Mouse (Mus musculus) hindbrain, embryonic 16.5 days (tissue): ENCODE data around the gene Wee2. TPM values are rescaled to one million over a fixed set of nuclear protein-coding genes. Genes with fewer than 3 reads are reported as not detected.
A peak's percentile ranks its signal among the peaks of the same experiment; 100 is the strongest.

Experiments used
- ATAC-seq: fragments of 200-750 bp; cut with Nextera tagmentation; 2 replicates; pipeline ENCODE4 v1.8.0; 2017; ENCODE audit warnings: moderate TSS enrichment, moderate library complexity
- H3K27ac ChIP-seq: fragments of 300-500 bp; sonication (generic); 2 replicates; pipeline ENCODE4 v1.5.1; 2014; ENCODE audit warnings: low read depth, mild to moderate bottlenecking, control low read depth, low read length, moderate library complexity
- H3K27me3 ChIP-seq: fragments of 300-500 bp; sonication (generic); replicated peaks from 2 replicates; pipeline ENCODE4 v1.6.1; 2014; ENCODE audit warnings: low read length; ENCODE audit not compliant: control insufficient read depth, insufficient read depth
- H3K36me3 ChIP-seq: fragments of 300-500 bp; sonication (generic); 2 replicates; pipeline ENCODE4 v1.6.1; 2014; ENCODE audit warnings: mild to moderate bottlenecking, low read length, moderate library complexity, mixed read lengths; ENCODE audit not compliant: control insufficient read depth, insufficient read depth
- H3K4me1 ChIP-seq: fragments of 300-500 bp; sonication (generic); 2 replicates; pipeline ENCODE4 v1.6.1; 2014; ENCODE audit warnings: low read depth, low read length; ENCODE audit not compliant: control insufficient read depth, insufficient read depth
- H3K4me2 ChIP-seq: fragments of 300-500 bp; sonication (generic); 2 replicates; pipeline ENCODE4 v1.6.1; 2014; ENCODE audit warnings: mild to moderate bottlenecking, low read length, control low read depth, moderate library complexity
- H3K4me3 ChIP-seq: fragments of 300-500 bp; sonication (generic); 2 replicates; pipeline ENCODE4 v1.5.1; 2014; ENCODE audit warnings: mild to moderate bottlenecking, low read length, control low read depth, moderate library complexity
- H3K9ac ChIP-seq: fragments of 300-500 bp; sonication (generic); 2 replicates; pipeline ENCODE4 v1.6.1; 2014; ENCODE audit warnings: low read depth, mild to moderate bottlenecking, control low read depth, low read length, moderate library complexity
- H3K9me3 ChIP-seq: fragments of 300-500 bp; sonication (generic); 2 replicates; pipeline ENCODE4 v1.6.1; 2014; ENCODE audit warnings: mild to moderate bottlenecking, low read length, moderate library complexity; ENCODE audit not compliant: control insufficient read depth
- WGBS: fragments of 180-500 bp; shearing (Covaris S2); extraction: QIAGEN DNeasy Blood & Tissue Kit; methylation state at CpG from one replicate; pipeline ENCODE4 v1.1.7; 2014; 5-methylcytosine and 5-hydroxymethylcytosine counted together
- polyA plus RNA-seq: library from polyadenylated mRNA; unstranded; fragments of >200 nt; fragmentation: Nextera tagmentation; extraction: Ambion mirVana; gene quantifications from 2 replicates; pipeline ENCODE4 v1.2.1, GENCODE M21; 2015

Gene Wee2
- polyA plus RNA-seq, 1 experiment from 2014 or later = 0.31 TPM

GRCm38 (mm10) chr6:40418386-40418785 lies 20.5 kb upstream of the Wee2 start:
- no peak overlapping the region for H3K9ac ChIP-seq
- H3K9me3 ChIP-seq = no peaks in the 10 kb centered on the region
- H3K27me3 ChIP-seq = no peaks in the 10 kb centered on the region
- 93% methylated on average over 4 of the region's 4 CpGs for WGBS
- H3K36me3 ChIP-seq = peaks cover 2% of the 10 kb centered on the region; the same call in 1 of the 2 replicates
- no peak overlapping the region for H3K27ac ChIP-seq
- no peaks in the 10 kb centered on the region for H3K4me1 ChIP-seq
- H3K4me2 ChIP-seq = no peak overlapping the region
- no peak for ATAC-seq
- no peak overlapping the region for H3K4me3 ChIP-seq

DNA sequence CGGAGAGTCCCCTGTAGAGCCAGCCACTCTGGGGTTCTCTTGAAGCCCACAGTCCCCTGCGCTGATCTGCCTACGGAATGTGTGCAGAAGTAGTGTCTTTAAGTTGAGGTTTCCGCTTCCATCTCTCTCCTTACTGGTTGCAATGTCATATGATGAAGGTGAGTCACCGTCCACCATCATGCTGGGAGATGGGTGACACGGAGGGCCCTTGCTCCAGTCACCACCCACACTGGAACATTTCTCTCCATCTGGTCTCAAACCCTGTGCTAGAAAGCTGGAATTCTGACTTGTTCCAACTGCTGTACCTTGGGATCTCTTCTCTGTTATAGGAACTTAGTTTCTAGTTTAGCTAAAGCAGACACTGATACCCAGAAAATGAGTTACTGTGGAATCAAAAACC lies 17.8 kb upstream of the Wee2 start:
- Histone ChIP-seq H3K4me2 (no peak overlapping the region), H3K9ac (no peak overlapping the region), H3K27me3 (no peaks in the 10 kb centered on the region), H3K4me3 (no peak overlapping the region), H3K9me3 (no peaks in the 10 kb centered on the region), H3K4me1 (no peaks in the 10 kb centered on the region), H3K36me3 (peaks cover 2% of the 10 kb centered on the region; the same call in 1 of the 2 replicates), H3K27ac (no peak overlapping the region)
- WGBS = 94% methylated on average over 6 of the region's 6 CpGs
- ATAC-seq = no peak

DNA sequence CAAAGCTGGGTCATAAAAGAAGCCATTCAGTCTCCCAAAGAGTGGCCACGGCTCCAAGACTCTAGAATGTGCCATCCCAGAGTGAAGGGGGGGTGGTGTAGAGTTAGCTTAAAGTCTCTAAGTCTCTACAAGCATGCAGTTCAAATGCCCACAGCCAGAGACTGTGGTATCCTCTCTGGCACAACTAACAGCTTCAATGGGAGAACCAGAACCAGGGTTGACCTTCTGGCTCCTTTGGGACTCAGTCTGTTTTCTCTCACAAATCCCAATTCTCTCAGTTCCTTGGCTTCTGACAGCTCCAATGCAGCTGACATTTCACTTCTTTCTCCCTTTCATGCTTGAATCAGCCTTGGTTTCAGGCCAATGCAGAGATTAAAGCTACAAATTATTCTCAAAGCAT lies 15.9 kb upstream of the Wee2 start:
- H3K9me3 ChIP-seq = no peaks in the 10 kb centered on the region
- no peaks in the 10 kb centered on the region for H3K27me3 ChIP-seq
- no peak overlapping the region for H3K27ac ChIP-seq
- H3K9ac ChIP-seq = no peak overlapping the region
- 76% methylated on average over 1 of the region's 1 CpGs for WGBS
- ATAC-seq = peak; percentile 55; the same call in 1 of the 2 replicates
- H3K4me3 ChIP-seq = no peak overlapping the region
- H3K36me3 ChIP-seq = no peaks in the 10 kb centered on the region; the same call in 1 of the 2 replicates
- H3K4me2 ChIP-seq = no peak overlapping the region
- H3K4me1 ChIP-seq = peaks cover 1% of the 10 kb centered on the region; the same call in 1 of the 2 replicates

DNA sequence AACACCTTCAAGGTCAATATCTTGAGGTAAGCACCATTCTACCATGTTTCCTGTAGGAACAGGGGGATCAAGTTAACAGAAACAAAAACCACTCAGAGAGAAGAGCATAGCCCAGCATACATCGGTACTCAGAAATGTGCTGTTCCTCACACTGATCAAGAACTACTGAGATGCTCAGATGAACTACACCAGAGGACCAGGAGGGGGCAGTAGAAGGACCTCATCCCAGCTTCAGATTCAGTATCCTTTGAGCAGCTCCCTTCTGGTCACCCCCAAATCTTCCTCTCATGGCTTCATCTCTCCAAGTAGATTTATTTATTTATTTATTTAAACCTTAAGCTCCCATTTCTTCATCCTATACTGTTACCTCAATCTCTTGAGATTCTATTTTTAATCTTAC lies 15.1 kb upstream of the Wee2 start:
- Histone ChIP-seq H3K36me3 (no peaks in the 10 kb centered on the region; the same call in 1 of the 2 replicates), H3K27ac (no peak overlapping the region), H3K27me3 (no peaks in the 10 kb centered on the region), H3K9me3 (no peaks in the 10 kb centered on the region), H3K4me3 (no peak overlapping the region), H3K4me1 (peaks cover 5% of the 10 kb centered on the region), H3K4me2 (no peak overlapping the region), H3K9ac (no peak overlapping the region)
- ATAC-seq = no peak
- 74% methylated on average over 1 of the region's 1 CpGs for WGBS

DNA sequence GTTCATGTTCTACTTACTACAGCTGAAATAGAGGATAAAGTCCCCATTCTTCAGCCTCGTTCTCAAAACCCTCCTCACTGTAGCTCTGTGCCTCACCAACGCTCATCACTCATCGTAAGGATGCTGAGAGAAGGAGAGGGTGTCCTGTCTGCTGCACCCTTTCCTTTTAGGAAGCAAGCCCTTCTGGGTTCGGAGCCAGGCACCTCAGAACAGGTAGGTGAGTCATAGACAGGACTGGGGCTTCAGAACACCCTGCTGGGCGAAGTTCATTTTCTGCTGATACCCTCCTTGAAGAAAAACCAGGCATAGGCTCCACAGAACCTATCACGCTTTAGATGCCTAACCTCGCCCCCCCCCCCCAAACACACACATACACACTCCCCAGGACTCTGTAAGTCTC lies 11.4 kb upstream of the Wee2 start:
- Histone ChIP-seq H3K27me3 (no peaks in the 10 kb centered on the region), H3K4me1 (peaks cover 19% of the 10 kb centered on the region), H3K36me3 (no peaks in the 10 kb centered on the region), H3K4me2 (no peak overlapping the region), H3K9ac (no peak overlapping the region), H3K9me3 (no peaks in the 10 kb centered on the region), H3K4me3 (no peak overlapping the region), H3K27ac (no peak overlapping the region)
- ATAC-seq = no peak
- 90% methylated on average over 7 of the region's 7 CpGs for WGBS

DNA sequence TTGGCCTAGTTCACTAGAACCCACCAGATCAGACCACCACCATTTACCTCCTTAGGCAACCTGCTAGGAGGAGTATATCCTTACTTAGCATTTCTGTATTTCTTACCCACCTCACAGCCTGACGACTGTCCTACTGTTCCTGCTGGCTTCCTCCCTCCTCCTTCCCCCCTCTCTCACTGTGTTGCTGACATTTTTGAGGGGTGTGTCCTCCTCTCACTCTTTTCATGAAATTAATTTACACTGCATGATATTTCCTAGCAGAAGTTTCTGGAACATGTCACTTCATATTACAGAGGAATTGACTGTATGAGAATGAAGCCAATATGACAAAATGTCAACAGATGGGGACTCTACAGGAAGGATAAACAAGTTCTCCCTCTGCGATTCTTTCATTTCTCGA lies 10.2 kb upstream of the Wee2 start:
- Histone ChIP-seq H3K4me1 (peaks cover 20% of the 10 kb centered on the region), H3K27ac (0 out of 2 replicates have a peak overlapping the region, but pooled peaks have one; percentile 44), H3K9ac (no peak overlapping the region), H3K36me3 (no peaks in the 10 kb centered on the region), H3K9me3 (no peaks in the 10 kb centered on the region), H3K4me3 (no peak overlapping the region), H3K4me2 (no peak overlapping the region), H3K27me3 (no peaks in the 10 kb centered on the region)
- ATAC-seq = no peak
- WGBS = 54% methylated on average over 3 of the region's 3 CpGs

DNA sequence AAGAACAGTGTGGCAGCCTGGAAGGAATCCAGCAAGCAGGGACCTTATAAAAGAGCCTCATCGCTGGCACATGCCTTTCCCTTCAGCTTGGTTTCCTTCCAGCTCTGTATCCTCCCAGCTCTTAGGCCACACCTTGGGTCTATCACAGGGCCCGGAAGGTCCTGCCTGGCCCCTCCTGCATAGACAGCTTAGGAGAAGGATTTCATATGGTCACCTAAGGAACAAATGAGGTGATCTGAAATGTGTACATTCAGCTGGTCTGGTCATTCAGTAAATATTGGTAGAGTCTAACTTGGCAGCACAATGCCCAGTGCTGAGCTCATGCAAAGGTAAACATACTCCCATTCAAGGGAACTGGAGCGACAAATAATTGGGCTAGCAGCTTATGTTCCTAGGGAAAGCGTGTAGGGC lies 9.4 kb upstream of the Wee2 start:
- WGBS = 58% methylated on average over 4 of the region's 4 CpGs
- H3K9me3 ChIP-seq = no peaks in the 10 kb centered on the region
- H3K9ac ChIP-seq = no peak overlapping the region
- H3K36me3 ChIP-seq = no peaks in the 10 kb centered on the region
- ATAC-seq = 0 out of 2 replicates have a peak, but pooled peaks have one; percentile 12
- H3K27ac ChIP-seq = no peak overlapping the region
- H3K27me3 ChIP-seq = no peaks in the 10 kb centered on the region
- H3K4me1 ChIP-seq = peaks cover 28% of the 10 kb centered on the region
- H3K4me2 ChIP-seq = peak overlapping the region; percentile 9; the same call in 1 of the 2 replicates
- H3K4me3 ChIP-seq = no peak overlapping the region

- no peak overlapping the region for H3K9ac ChIP-seq
- peaks cover 32% of the 10 kb centered on the region for H3K4me1 ChIP-seq
- no peaks in the 10 kb centered on the region for H3K27me3 ChIP-seq
- no peaks in the 10 kb centered on the region for H3K9me3 ChIP-seq
- 88% methylated on average over 3 of the region's 3 CpGs for WGBS
- no peaks in the 10 kb centered on the region for H3K36me3 ChIP-seq
- H3K4me3 ChIP-seq = no peak overlapping the region
- H3K4me2 ChIP-seq = no peak overlapping the region
- ATAC-seq = no peak
- no peak overlapping the region for H3K27ac ChIP-seq
These were observed 8.6 kb upstream of the Wee2 start for GRCm38 (mm10) chr6:40430251-40430650.

- ATAC-seq = no peak
- no peak overlapping the region for H3K9ac ChIP-seq
- H3K27ac ChIP-seq = no peak overlapping the region
- H3K27me3 ChIP-seq = no peaks in the 10 kb centered on the region
- H3K4me3 ChIP-seq = no peak overlapping the region
- no peak overlapping the region for H3K4me2 ChIP-seq
- no peaks in the 10 kb centered on the region for H3K36me3 ChIP-seq
- WGBS = 62% methylated on average over 3 of the region's 3 CpGs
- peaks cover 32% of the 10 kb centered on the region for H3K4me1 ChIP-seq
- no peaks in the 10 kb centered on the region for H3K9me3 ChIP-seq
These were observed 8.0 kb upstream of the Wee2 start for GRCm38 (mm10) chr6:40430878-40431277.

- Histone ChIP-seq H3K36me3 (no peaks in the 10 kb centered on the region), H3K4me2 (0 out of 2 replicates have a peak overlapping the region, but pooled peaks have one; percentile 11), H3K27ac (no peak overlapping the region), H3K9me3 (no peaks in the 10 kb centered on the region), H3K27me3 (no peaks in the 10 kb centered on the region), H3K9ac (no peak overlapping the region), H3K4me3 (no peak overlapping the region), H3K4me1 (peaks cover 32% of the 10 kb centered on the region)
- ATAC-seq = no peak
- 49% methylated on average over 4 of the region's 4 CpGs for WGBS
These were observed 7.5 kb upstream of the Wee2 start for GRCm38 (mm10) chr6:40431356-40431755.
